Mouse (Mus musculus): ENCODE data around the gene Ugt1a6a.
"Not testable (repeated sequence)": the region's sequence is repeated elsewhere in the genome, so short reads cannot be mapped to it uniquely, and the experiment has no call there.

Gene Ugt1a6a

GRCm38 (mm10) chr1:88134457-88135011 is at the start of gene Ugt1a6a:
Ugt1a6a (plus strand) TSS chr1:88134809.
- DNase-seq, result not testable (repeated sequence)

- no peak for DNase-seq
Observed at GRCm38 (mm10) chr1:88086125-88086524, 48.5 kb upstream of the Ugt1a6a start.

DNA sequence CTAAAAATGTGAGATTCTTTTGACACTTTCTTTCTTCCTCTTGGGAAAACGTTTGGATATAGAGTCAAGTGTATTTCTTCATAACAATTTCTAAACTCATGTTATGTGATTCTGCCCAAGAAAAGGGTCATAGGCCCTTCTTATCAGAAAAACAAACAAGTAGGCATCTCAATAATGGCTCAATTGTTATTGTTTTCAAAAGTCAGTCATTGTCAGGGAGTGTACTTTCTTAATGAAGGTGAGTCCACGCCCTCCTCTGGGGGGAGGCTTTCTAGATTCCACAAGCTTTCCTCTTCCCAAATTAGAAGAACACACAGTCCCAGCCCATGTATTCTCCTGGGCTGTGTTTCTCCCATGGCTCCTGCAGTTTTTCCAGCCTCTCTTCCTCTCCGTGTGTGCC is 47.1 kb upstream of the Ugt1a6a start, which contains the start of gene Ugt1a8:
Gene Ugt1a8 (plus strand): TSS at position 301 of the 400 bp plus-strand sequence.
- DNase-seq, result no peak

- DNase-seq, result no peak
Observed at GRCm38 (mm10) chr1:88092341-88092740, 42.3 kb upstream of the Ugt1a6a start.

DNA sequence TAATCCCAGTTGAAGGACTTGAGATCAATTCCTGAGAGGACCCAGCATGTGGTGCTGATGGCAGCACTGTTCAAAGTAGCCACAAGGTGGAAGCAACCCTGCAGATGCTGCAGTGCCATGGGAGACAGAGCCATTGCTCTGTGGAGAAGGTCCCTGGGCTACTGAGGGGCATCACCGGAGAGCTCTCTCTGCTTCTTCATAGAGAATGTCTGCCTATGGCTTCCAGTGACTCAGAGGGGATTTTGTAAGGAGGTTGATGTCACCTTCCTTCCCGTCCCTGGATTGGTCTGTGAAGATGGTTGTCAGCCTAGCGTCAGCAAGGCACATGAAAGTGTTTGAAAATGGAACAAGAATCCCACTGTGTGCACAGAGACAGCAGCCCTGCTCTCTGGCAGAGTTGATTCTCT is 40.3 kb upstream of the Ugt1a6a start:
- peak; percentile 6 to 11 for DNase-seq

DNA sequence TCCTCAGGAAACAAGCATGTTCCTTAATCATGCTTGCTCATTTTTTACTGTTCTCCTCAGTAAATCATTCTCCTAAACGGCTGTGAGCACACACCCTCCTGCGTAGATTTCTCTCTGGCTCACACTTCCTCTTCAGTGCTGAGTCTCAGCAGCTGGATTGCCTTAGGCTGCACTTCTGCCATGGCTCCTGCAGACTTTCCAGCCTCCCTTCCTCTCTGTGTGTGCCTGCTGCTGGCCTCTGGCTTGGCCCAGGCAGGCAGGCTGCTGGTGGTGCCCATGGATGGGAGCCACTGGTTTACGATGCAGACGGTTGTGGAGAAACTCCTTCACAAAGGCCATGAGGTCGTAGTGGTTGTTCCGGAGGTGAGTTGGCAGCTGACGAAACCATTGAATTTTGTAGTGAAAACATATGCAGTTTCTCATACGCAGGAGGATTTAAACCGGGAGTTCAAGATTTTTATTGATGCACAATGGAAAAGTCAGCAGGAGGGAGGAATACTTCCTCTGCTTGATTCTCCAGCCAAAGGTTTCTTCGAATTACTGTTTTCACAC is 39.6 kb upstream of the Ugt1a6a start, which contains the start of gene Ugt1a7c:
Gene Ugt1a7c (plus strand): TSS at position 122 of the 552 bp plus-strand sequence.
- DNase-seq, result peak; percentile 2 to 10

- not testable (repeated sequence) for DNase-seq
Observed at GRCm38 (mm10) chr1:88098546-88098945, 36.1 kb upstream of the Ugt1a6a start.

DNA sequence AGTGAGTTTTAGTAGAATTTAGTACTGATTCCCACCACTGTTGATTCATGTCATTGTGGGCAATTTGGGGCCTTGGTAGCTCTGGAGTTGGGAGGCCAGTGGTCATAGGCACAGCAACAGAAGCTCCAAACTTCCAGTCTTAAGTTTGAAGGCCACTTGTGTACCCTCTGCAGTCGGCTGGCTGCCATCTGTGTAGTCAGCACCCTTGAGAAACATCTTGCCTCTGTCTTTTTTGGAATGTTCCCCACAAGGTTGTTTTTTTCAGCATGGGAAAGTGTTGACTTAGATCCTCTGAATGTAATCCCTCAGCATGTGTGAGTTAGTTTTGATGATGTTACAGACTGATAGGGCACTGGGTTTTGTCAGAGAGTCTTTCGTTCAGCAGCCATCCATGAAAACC is 34.9 kb upstream of the Ugt1a6a start:
- DNase-seq, result not testable (repeated sequence)

DNA sequence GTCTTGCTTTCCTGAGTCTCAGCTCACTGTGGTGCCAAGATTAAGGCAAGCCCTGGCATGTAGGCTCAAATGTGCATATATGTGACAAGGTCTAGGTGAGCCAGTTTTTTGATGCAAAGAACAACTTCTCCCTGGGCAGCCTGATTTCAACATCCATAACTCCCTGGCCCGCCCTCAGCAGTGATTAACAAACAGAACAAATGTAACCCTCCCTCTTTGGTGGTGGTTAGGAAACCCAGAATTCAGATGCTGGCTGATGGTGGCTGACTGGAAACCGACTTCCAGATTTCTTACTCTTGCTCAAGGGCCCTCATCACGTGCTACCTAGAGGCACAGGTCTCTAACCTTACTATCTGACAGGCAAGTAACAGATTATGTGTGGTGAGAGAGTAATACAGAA is 31.6 kb upstream of the Ugt1a6a start, which contains the start of gene Ugt1a6b:
Gene Ugt1a6b (plus strand): TSS at position 234 of the 400 bp plus-strand sequence.
- DNase-seq, result not testable (repeated sequence)

DNA sequence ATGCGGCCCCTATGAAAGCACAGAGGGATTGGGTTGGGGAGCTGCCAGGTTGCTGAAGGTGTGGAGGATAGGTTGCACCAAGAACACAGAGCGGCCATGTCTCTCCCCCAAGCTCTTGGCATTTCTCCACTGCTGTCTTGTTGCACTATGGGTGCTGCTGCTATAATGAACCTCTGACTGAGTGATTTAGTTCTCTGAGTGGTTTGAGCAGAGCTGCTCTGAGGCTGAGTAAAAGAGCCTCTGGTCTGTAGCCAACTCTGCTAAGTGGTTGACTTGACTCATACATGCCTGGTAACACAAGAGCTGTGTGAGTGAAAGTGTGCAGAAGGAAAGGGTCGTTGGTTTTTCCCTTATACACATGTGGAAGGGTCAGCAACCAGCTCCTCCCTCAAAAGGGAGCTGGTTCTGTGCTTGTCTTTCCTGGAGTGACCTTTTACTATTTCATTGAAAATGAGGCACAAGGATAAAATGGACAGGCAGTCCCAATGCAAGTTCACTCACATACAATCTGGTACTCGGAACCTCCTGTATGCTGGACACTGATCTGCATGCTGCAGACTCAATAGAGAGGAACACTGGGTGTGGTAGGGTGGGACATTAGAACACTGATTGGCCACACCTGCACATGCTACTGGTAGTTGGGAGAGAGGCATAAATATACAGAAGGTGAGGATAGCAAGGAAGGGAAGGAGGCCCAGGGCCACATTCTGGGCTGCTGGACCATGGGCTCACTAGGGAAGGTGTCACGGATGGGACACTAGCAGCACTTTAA is 30.7 kb upstream of the Ugt1a6a start:
- DNase-seq, result not testable (repeated sequence)

- no peak for DNase-seq
Observed at GRCm38 (mm10) chr1:88104667-88105430, 29.8 kb upstream of the Ugt1a6a start.

DNA sequence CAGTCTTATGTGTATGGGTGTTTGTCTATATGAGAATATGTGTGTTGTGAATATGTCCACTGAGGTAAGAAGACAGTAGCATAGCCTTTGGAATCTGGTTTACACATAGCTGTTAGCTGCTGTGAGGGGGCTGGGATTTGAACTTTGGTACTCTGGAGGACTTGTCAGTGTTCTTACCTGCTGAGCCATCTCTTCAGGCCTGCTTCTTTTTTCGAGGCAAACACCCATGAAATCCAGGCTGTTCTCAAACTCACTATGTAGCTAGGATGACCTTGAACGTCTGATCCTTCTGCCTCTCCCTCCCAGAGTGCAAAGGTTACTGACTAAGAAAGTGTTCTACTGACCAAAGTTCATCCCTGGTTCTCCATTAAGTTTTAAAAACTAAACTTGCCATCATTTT is 29.0 kb upstream of the Ugt1a6a start:
- DNase-seq, result no peak

DNA sequence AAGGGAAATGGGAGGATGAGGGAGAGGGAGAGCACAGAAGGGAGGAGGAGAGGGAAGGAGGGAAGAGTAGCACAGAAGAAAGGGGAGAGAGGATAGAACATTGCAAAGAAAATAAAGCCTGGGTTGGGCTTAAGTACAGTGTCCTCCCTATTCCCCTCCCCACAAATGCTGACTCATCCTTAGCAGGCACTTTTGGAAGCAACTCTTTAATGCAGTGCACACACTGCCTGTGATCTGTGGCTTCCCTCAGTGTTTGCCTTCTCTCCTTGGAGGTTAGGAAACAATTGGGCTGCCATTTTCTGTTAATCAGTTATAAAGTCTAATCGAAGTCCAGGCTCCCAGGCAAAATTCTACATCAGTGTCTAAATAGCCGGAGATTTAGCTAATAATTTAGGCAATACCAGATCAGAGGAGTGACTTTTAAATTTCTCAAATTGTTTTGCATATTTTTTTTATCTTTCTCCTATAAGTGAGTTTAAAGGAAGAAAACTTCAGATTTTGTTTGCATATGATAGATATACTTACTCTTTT is 25.5 kb upstream of the Ugt1a6a start:
- DNase-seq, result not testable (repeated sequence)

- DNase-seq, result not testable (repeated sequence)
Observed at GRCm38 (mm10) chr1:88109604-88110003, 25.0 kb upstream of the Ugt1a6a start.

- not testable (repeated sequence) for DNase-seq
Observed at GRCm38 (mm10) chr1:88112769-88113168, 21.8 kb upstream of the Ugt1a6a start.

DNA sequence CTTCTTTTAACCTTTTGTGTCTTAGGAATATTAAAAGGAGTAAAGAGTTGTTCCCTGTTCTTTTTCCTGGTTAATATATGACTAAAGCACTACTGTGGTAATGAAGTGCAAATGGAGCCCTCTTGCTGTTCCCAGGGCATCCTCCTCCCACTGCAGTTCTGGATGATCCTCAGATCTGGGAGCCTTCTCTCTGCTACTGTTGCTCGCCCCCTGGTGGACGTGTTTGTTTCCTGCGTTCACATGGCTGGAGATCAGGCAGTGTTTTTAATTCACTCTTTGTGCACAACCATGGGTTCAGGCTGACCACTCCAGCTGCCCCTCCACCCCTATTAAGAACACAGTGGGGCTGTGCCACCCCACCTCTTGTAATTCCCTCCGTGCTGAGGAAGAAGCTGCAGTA is 14.1 kb upstream of the Ugt1a6a start:
- DNase-seq, result not testable (repeated sequence)

- not testable (repeated sequence) for DNase-seq
Observed at GRCm38 (mm10) chr1:88121521-88121920, 13.1 kb upstream of the Ugt1a6a start.

DNA sequence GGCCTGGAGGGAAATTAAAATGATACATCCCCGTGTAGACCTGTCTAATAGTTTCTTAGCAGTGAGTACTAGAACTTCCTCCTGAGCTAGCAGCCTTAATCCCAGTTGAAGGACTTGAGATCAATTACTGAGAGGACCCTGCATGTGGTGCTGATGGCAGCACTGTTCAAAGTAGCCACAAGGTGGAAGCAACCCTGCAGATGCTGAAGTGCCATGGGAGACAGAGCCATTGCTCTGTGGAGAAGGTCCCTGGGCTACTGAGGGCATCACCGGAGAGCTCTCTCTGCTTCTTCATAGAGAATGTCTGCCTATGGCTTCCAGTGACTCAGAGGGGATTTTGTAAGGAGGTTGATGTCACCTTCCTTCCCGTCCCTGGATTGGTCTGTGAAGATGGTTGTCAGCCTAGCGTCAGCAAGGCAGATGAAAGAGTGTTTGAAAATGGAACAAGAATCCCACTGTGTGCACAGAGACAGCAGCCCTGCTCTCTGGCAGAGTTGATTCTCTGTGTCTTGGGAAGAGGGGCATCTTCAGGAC is 8.7 kb upstream of the Ugt1a6a start:
- not testable (repeated sequence) for DNase-seq

DNA sequence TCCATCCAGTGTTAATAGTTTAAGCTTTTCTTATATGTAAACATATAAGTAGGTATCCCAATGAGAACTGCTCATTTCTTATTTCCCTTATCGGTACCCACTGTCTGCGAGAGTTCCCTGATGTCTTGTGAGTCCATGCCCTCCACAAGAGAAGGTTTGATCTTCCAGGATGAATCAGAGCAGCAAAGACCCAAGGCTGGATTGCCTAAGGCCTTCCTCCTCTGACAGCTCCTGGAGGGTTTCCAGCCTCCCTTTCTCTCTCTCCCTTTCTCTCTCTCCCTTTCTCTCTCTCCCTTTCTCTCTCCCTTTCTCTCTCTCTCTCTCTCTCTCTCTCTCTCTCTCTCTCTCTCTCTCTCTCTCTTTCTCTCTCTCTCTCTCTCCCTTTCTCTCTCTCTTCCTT is 5.5 kb upstream of the Ugt1a6a start:
- DNase-seq, result not testable (repeated sequence)

DNA sequence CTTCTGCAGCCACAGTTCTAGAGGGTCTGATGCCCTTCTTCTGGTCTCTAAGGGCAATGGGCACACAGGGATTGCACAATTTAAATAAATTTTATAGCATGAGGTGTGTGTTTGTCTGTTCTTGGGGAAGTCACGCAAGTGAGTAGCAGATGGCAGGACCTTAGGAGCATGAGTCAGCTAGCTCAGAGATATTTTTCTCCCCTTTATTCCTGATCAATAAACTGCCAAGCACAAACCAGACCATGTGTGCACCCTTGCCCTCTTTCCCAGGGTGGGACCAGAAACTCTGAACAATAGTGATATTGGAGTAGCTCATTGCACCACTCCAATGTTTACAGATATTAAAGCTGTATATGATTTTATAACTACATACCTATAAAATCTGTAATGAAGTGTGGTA is 4.4 kb upstream of the Ugt1a6a start:
- not testable (repeated sequence) for DNase-seq

DNA sequence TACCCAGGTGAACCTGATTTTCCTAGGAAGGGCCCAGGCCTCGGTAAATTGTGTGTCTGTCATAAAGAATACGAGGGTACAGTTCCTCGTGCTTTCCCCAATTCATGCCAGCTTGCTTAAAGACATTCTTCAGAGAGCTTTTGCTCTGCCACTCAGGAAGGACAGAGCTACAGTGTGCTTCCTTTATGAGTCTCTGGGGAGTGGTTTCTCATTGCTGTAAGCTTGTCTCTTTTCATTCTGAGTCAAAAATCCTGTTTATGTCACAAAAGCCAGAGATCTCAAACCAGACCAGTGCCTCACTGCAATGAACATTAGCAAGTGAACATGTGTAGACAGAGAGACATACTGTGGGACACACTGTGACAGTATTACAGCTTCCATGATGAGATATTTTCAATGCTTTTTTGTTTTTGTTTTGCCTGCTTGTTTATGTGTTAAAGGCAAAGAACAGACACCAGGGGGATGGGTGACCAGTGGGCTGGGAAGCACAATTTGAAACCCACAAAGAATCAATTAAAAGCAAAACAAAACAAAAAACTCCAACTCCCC is 627 bp upstream of the Ugt1a6a start:
- DNase-seq, result no peak

Data from B cell, adult 2 months (primary cell).